Mouse (Mus musculus) midbrain, embryonic 11.5 days (tissue): ENCODE data around the gene Thap7. TPM values are rescaled to one million over a fixed set of nuclear protein-coding genes. Genes with fewer than 3 reads are reported as not detected.
"Not testable (repeated sequence)": the region's sequence is repeated elsewhere in the genome, so short reads cannot be mapped to it uniquely, and the experiment has no call there.

Experiments
- ATAC-seq: fragments of 200-750 bp; cut with Nextera tagmentation; 2 replicates; pipeline ENCODE4 v1.8.0; 2017; ENCODE audit warnings: moderate TSS enrichment, moderate library complexity; ENCODE audit not compliant: low FRiP score
- DNase-seq: peaks from one replicate; pipeline ENCODE4 v3.0.0; 2015; ENCODE audit warnings: low spot score; ENCODE audit errors: missing footprints
- H3K27ac ChIP-seq: fragments of 300-500 bp; sonication (generic); 2 replicates; pipeline ENCODE4 v1.5.1; 2014; ENCODE audit warnings: low read depth, low read length
- H3K27me3 ChIP-seq: fragments of 300-500 bp; sonication (generic); 2 replicates; pipeline ENCODE4 v1.6.1; 2014; ENCODE audit warnings: mild to moderate bottlenecking, low read length, moderate library complexity, mixed read lengths; ENCODE audit not compliant: control insufficient read depth, insufficient read depth
- H3K36me3 ChIP-seq: fragments of 300-500 bp; sonication (generic); 2 replicates; pipeline ENCODE4 v1.6.1; 2014; ENCODE audit warnings: mild to moderate bottlenecking, low read length, moderate library complexity, mixed read lengths; ENCODE audit not compliant: control insufficient read depth, insufficient read depth
- H3K4me1 ChIP-seq: fragments of 300-500 bp; sonication (generic); 2 replicates; pipeline ENCODE4 v1.6.1; 2014; ENCODE audit warnings: low read length; ENCODE audit not compliant: control insufficient read depth, insufficient read depth
- H3K4me2 ChIP-seq: fragments of 300-500 bp; sonication (generic); 2 replicates; pipeline ENCODE4 v1.6.1; 2014; ENCODE audit warnings: mild to moderate bottlenecking, moderate library complexity
- H3K4me3 ChIP-seq: fragments of 300-500 bp; sonication (generic); 2 replicates; pipeline ENCODE4 v1.5.1; 2014; ENCODE audit warnings: low read depth, low read length
- H3K9ac ChIP-seq: fragments of 300-500 bp; sonication (generic); 2 replicates; pipeline ENCODE4 v1.6.1; 2014; ENCODE audit warnings: low read length
- H3K9me3 ChIP-seq: fragments of 300-500 bp; sonication (generic); 2 replicates; pipeline ENCODE4 v1.6.1; 2016; ENCODE audit warnings: low read length; ENCODE audit not compliant: control insufficient read depth
- WGBS: fragments of 180-500 bp; shearing (Covaris S2); extraction: QIAGEN DNeasy Blood & Tissue Kit; methylation state at CpG from one replicate; pipeline ENCODE4 v1.1.7; 2014; 5-methylcytosine and 5-hydroxymethylcytosine counted together
- polyA plus RNA-seq: library from polyadenylated mRNA; unstranded; fragments of >200 nt; fragmentation: Nextera tagmentation; extraction: Ambion mirVana; gene quantifications from 2 replicates; pipeline ENCODE4 v1.2.1, GENCODE M21; 2014

Gene Thap7
- polyA plus RNA-seq, 1 experiment from 2014 or later, result 47.1 TPM

- Histone ChIP-seq H3K4me3 (peak within 1 kb of the TSS; percentile 17; the same call in 1 of the 2 replicates), H3K36me3 (no peaks in the 10 kb centered on the region), H3K9ac (peak within 1 kb of the TSS; percentile 30; the same call in 1 of the 2 replicates), H3K27me3 (0 out of 2 replicates have a peak, but pooled peaks cover 3% of the 10 kb centered on the region), H3K4me1 (peaks cover 28% of the 10 kb centered on the region), H3K9me3 (no peaks in the 10 kb centered on the region), H3K27ac (peak within 1 kb of the TSS; percentile 40; the same call in 1 of the 2 replicates), H3K4me2 (peak within 1 kb of the TSS; percentile 51)
- ATAC-seq (peak; percentile 75), DNase-seq (no peak)
- under 1% methylated on average over 22 of the region's 22 CpGs for WGBS
These were observed 30.3 kb upstream of the Thap7 start, which contains the start of gene Lrrc74b for GRCm38 (mm10) chr16:17561128-17561750. Gene Lrrc74b, minus strand, starts transcription at chr16:17561247.

GRCm38 (mm10) chr16:17559396-17560027, 28.6 kb upstream of the Thap7 start:
- ATAC-seq (no peak), DNase-seq (no peak)
- Histone ChIP-seq H3K4me1 (peaks cover 33% of the 10 kb centered on the region), H3K9me3 (no peaks in the 10 kb centered on the region), H3K27ac (0 out of 2 replicates have a peak overlapping the region, but pooled peaks have one; percentile 44), H3K4me3 (no peak overlapping the region), H3K36me3 (no peaks in the 10 kb centered on the region), H3K27me3 (0 out of 2 replicates have a peak, but pooled peaks cover 3% of the 10 kb centered on the region), H3K9ac (peak overlapping the region; percentile 53), H3K4me2 (peak overlapping the region; percentile 35)
- WGBS, result 63% methylated on average over 9 of the region's 9 CpGs

GRCm38 (mm10) chr16:17558811-17559210, 27.9 kb upstream of the Thap7 start:
- H3K9ac ChIP-seq, result peak overlapping the region; percentile 53
- H3K9me3 ChIP-seq, result no peaks in the 10 kb centered on the region
- no peaks in the 10 kb centered on the region for H3K36me3 ChIP-seq
- peak; percentile 93 for DNase-seq
- peak; percentile 57 for ATAC-seq
- H3K27ac ChIP-seq, result peak overlapping the region; percentile 44; the same call in 1 of the 2 replicates
- peak overlapping the region; percentile 35 for H3K4me2 ChIP-seq
- H3K27me3 ChIP-seq, result 0 out of 2 replicates have a peak, but pooled peaks cover 3% of the 10 kb centered on the region
- H3K4me3 ChIP-seq, result no peak overlapping the region
- H3K4me1 ChIP-seq, result peaks cover 40% of the 10 kb centered on the region
- 0% methylated on average over 5 of the region's 5 CpGs for WGBS

GRCm38 (mm10) chr16:17557947-17558480, 27.1 kb upstream of the Thap7 start:
- Histone ChIP-seq H3K4me1 (peaks cover 42% of the 10 kb centered on the region), H3K9ac (peak overlapping the region; percentile 53; the same call in 1 of the 2 replicates), H3K27ac (no peak overlapping the region), H3K4me2 (peak overlapping the region; percentile 35), H3K27me3 (0 out of 2 replicates have a peak, but pooled peaks cover 3% of the 10 kb centered on the region), H3K36me3 (no peaks in the 10 kb centered on the region), H3K4me3 (no peak overlapping the region), H3K9me3 (no peaks in the 10 kb centered on the region)
- peak; percentile 92 for DNase-seq
- 2% methylated on average over 5 of the region's 5 CpGs for WGBS
- peak; percentile 14; the same call in 1 of the 2 replicates for ATAC-seq

- Histone ChIP-seq H3K27me3 (0 out of 2 replicates have a peak, but pooled peaks cover 2% of the 10 kb centered on the region), H3K4me3 (no peak overlapping the region), H3K4me2 (no peak overlapping the region), H3K9me3 (no peaks in the 10 kb centered on the region), H3K36me3 (no peaks in the 10 kb centered on the region), H3K27ac (no peak overlapping the region), H3K4me1 (peaks cover 41% of the 10 kb centered on the region), H3K9ac (no peak overlapping the region)
- no peak for ATAC-seq
- 61% methylated on average over 4 of the region's 4 CpGs for WGBS
- no peak for DNase-seq
These were observed 26.0 kb upstream of the Thap7 start for GRCm38 (mm10) chr16:17556907-17557306.

- Histone ChIP-seq H3K4me1 (peaks cover 34% of the 10 kb centered on the region), H3K27ac (no peak overlapping the region), H3K9me3 (no peaks in the 10 kb centered on the region)
These were observed 25.2 kb upstream of the Thap7 start for GRCm38 (mm10) chr16:17556180-17556579.

GRCm38 (mm10) chr16:17554702-17555101, 23.8 kb upstream of the Thap7 start:
- Histone ChIP-seq H3K4me1 (peaks cover 30% of the 10 kb centered on the region), H3K27ac (peak overlapping the region; percentile 59), H3K4me2 (peak overlapping the region; percentile 39)
- not testable (repeated sequence) for H3K27me3 ChIP-seq, H3K4me3 ChIP-seq, H3K9ac ChIP-seq, H3K9me3 ChIP-seq, H3K36me3 ChIP-seq
- peak; percentile 88 for DNase-seq
- WGBS, result 6% methylated on average over 4 of the region's 4 CpGs
- peak; percentile 57 for ATAC-seq

More at GRCm38 (mm10) chr16:17556180-17556579, 25.2 kb upstream of the Thap7 start:
- no peak overlapping the region for H3K9ac ChIP-seq
- no peaks in the 10 kb centered on the region for H3K27me3 ChIP-seq
- no peak overlapping the region for H3K4me2 ChIP-seq
- no peak for ATAC-seq
- 84% methylated on average over 4 of the region's 4 CpGs for WGBS
- no peaks in the 10 kb centered on the region for H3K36me3 ChIP-seq
- DNase-seq, result no peak
- no peak overlapping the region for H3K4me3 ChIP-seq

GRCm38 (mm10) chr16:17553910-17554685, 23.2 kb upstream of the Thap7 start:
- H3K9me3 ChIP-seq, result no peaks in the 10 kb centered on the region
- H3K27me3 ChIP-seq, result no peaks in the 10 kb centered on the region
- peaks cover 25% of the 10 kb centered on the region for H3K4me1 ChIP-seq
- DNase-seq, result peak; percentile 88
- peak overlapping the region; percentile 59 for H3K27ac ChIP-seq
- 3% methylated on average over 18 of the region's 18 CpGs for WGBS
- peak overlapping the region; percentile 39 for H3K4me2 ChIP-seq
- no peaks in the 10 kb centered on the region for H3K36me3 ChIP-seq
- peak overlapping the region; percentile 16; the same call in 1 of the 2 replicates for H3K4me3 ChIP-seq
- ATAC-seq, result peak; percentile 64
- H3K9ac ChIP-seq, result peak overlapping the region; percentile 47
